Mouse (Mus musculus): ENCODE measurements around the gene Mroh2a. TPM values are rescaled to one million over a fixed set of nuclear protein-coding genes. Genes with fewer than 3 reads are reported as not detected.

The Mroh2a gene
- polyA plus RNA-seq, 1 experiment from 2014 or later: 0.61 TPM

- Histone ChIP-seq H3K27ac (ENCODE audit: low read length) (no peak overlapping the region), H3K4me1 (ENCODE audit: control insufficient read depth, low read depth, low read length) (peaks cover 22% of the 10 kb centered on the region), H3K9me3 (replicated peaks; ENCODE audit: control insufficient read depth, low read length) (no peaks in the 10 kb centered on the region), H3K4me2 (ENCODE audit: low read depth, low read length) (no peak overlapping the region), H3K27me3 (ENCODE audit: control insufficient read depth, insufficient read depth, low read depth, low read length) (no peaks in the 10 kb centered on the region), H3K9ac (ENCODE audit: low read depth, low read length) (no peak overlapping the region), H3K4me3 (ENCODE audit: low read depth, low read length) (no peak overlapping the region), H3K36me3 (ENCODE audit: control insufficient read depth, insufficient read depth) (peaks cover 83% of the 10 kb centered on the region)
- 71% methylated on average over 4 of the region's 4 CpGs for WGBS (ENCODE audit: insufficient replicate concordance)
- ATAC-seq (ENCODE audit: low read depth): no peak
These were observed 38.1 kb downstream of the Mroh2a start for GRCm38 (mm10) chr1:88264869-88265240.

GRCm38 (mm10) chr1:88266123-88266522, 39.3 kb downstream of the Mroh2a start:
- Histone ChIP-seq H3K36me3 (ENCODE audit: control insufficient read depth, insufficient read depth) (peaks cover 86% of the 10 kb centered on the region), H3K4me3 (ENCODE audit: low read depth, low read length) (no peak overlapping the region), H3K4me1 (ENCODE audit: control insufficient read depth, low read depth, low read length) (peaks cover 13% of the 10 kb centered on the region), H3K27me3 (ENCODE audit: control insufficient read depth, insufficient read depth, low read depth, low read length) (no peaks in the 10 kb centered on the region), H3K27ac (ENCODE audit: low read length) (no peak overlapping the region), H3K4me2 (ENCODE audit: low read depth, low read length) (no peak overlapping the region), H3K9ac (ENCODE audit: low read depth, low read length) (no peak overlapping the region), H3K9me3 (replicated peaks; ENCODE audit: control insufficient read depth, low read length) (no peaks in the 10 kb centered on the region)
- WGBS (ENCODE audit: insufficient replicate concordance): 82% methylated on average over 13 of the region's 13 CpGs
- ATAC-seq (ENCODE audit: low read depth): no peak

- ATAC-seq (ENCODE audit: low read depth): 0 out of 2 replicates have a peak, but pooled peaks have one; percentile 1
- 85% methylated on average over 6 of the region's 6 CpGs for WGBS (ENCODE audit: insufficient replicate concordance)
- H3K27me3 ChIP-seq (ENCODE audit: control insufficient read depth, insufficient read depth, low read depth, low read length): no peaks in the 10 kb centered on the region
- no peak overlapping the region for H3K9ac ChIP-seq (ENCODE audit: low read depth, low read length)
- no peak overlapping the region for H3K4me3 ChIP-seq (ENCODE audit: low read depth, low read length)
- peaks cover 5% of the 10 kb centered on the region; the same call in 1 of the 2 replicates for H3K4me1 ChIP-seq (ENCODE audit: control insufficient read depth, low read depth, low read length)
- no peak overlapping the region for H3K27ac ChIP-seq (ENCODE audit: low read length)
- H3K36me3 ChIP-seq (ENCODE audit: control insufficient read depth, insufficient read depth): peaks cover 90% of the 10 kb centered on the region
- H3K9me3 ChIP-seq (replicated peaks; ENCODE audit: control insufficient read depth, low read length): no peaks in the 10 kb centered on the region
- no peak overlapping the region for H3K4me2 ChIP-seq (ENCODE audit: low read depth, low read length)
These were observed 40.7 kb downstream of the Mroh2a start for GRCm38 (mm10) chr1:88267489-88267888.

- H3K27ac ChIP-seq (ENCODE audit: low read length): no peak overlapping the region
- WGBS (ENCODE audit: insufficient replicate concordance): 75% methylated on average over 6 of the region's 6 CpGs
These were observed 41.3 kb downstream of the Mroh2a start for GRCm38 (mm10) chr1:88268070-88268469.

GRCm38 (mm10) chr1:88269539-88270309, 42.9 kb downstream of the Mroh2a start:
- Histone ChIP-seq H3K9ac (ENCODE audit: low read depth, low read length) (no peak overlapping the region), H3K27ac (ENCODE audit: low read length) (no peak overlapping the region), H3K27me3 (ENCODE audit: control insufficient read depth, insufficient read depth, low read depth, low read length) (no peaks in the 10 kb centered on the region), H3K36me3 (ENCODE audit: control insufficient read depth, insufficient read depth) (peaks cover 89% of the 10 kb centered on the region), H3K4me1 (ENCODE audit: control insufficient read depth, low read depth, low read length) (peaks cover 2% of the 10 kb centered on the region), H3K4me2 (ENCODE audit: low read depth, low read length) (no peak overlapping the region), H3K9me3 (replicated peaks; ENCODE audit: control insufficient read depth, low read length) (no peaks in the 10 kb centered on the region), H3K4me3 (ENCODE audit: low read depth, low read length) (no peak overlapping the region)
- ATAC-seq (ENCODE audit: low read depth): no peak
- 79% methylated on average over 12 of the region's 12 CpGs for WGBS (ENCODE audit: insufficient replicate concordance)

More at GRCm38 (mm10) chr1:88268070-88268469, 41.3 kb downstream of the Mroh2a start:
- Histone ChIP-seq H3K4me2 (ENCODE audit: low read depth, low read length) (no peak overlapping the region), H3K9me3 (replicated peaks; ENCODE audit: control insufficient read depth, low read length) (no peaks in the 10 kb centered on the region), H3K4me1 (ENCODE audit: control insufficient read depth, low read depth, low read length) (no peaks in the 10 kb centered on the region), H3K4me3 (ENCODE audit: low read depth, low read length) (no peak overlapping the region), H3K36me3 (ENCODE audit: control insufficient read depth, insufficient read depth) (peaks cover 89% of the 10 kb centered on the region), H3K27me3 (ENCODE audit: control insufficient read depth, insufficient read depth, low read depth, low read length) (no peaks in the 10 kb centered on the region), H3K9ac (ENCODE audit: low read depth, low read length) (no peak overlapping the region)
- no peak for ATAC-seq (ENCODE audit: low read depth)

- peaks cover 65% of the 10 kb centered on the region for H3K36me3 ChIP-seq (ENCODE audit: control insufficient read depth, insufficient read depth)
- no peak overlapping the region for H3K27ac ChIP-seq (ENCODE audit: low read length)
- ATAC-seq (ENCODE audit: low read depth): no peak
- no peaks in the 10 kb centered on the region for H3K9me3 ChIP-seq (replicated peaks; ENCODE audit: control insufficient read depth, low read length)
- no peaks in the 10 kb centered on the region for H3K27me3 ChIP-seq (ENCODE audit: control insufficient read depth, insufficient read depth, low read depth, low read length)
- 58% methylated on average over 4 of the region's 4 CpGs for WGBS (ENCODE audit: insufficient replicate concordance)
- H3K4me1 ChIP-seq (ENCODE audit: control insufficient read depth, low read depth, low read length): peaks cover 20% of the 10 kb centered on the region
- no peak overlapping the region for H3K4me3 ChIP-seq (ENCODE audit: low read depth, low read length)
- no peak overlapping the region for H3K9ac ChIP-seq (ENCODE audit: low read depth, low read length)
- H3K4me2 ChIP-seq (ENCODE audit: low read depth, low read length): no peak overlapping the region
These were observed 46.1 kb downstream of the Mroh2a start for GRCm38 (mm10) chr1:88272851-88273250.

- Histone ChIP-seq H3K9me3 (replicated peaks; ENCODE audit: control insufficient read depth, low read length) (no peaks in the 10 kb centered on the region), H3K27me3 (ENCODE audit: control insufficient read depth, insufficient read depth, low read depth, low read length) (no peaks in the 10 kb centered on the region), H3K4me2 (ENCODE audit: low read depth, low read length) (no peak overlapping the region), H3K4me3 (ENCODE audit: low read depth, low read length) (no peak overlapping the region), H3K4me1 (ENCODE audit: control insufficient read depth, low read depth, low read length) (peaks cover 24% of the 10 kb centered on the region), H3K27ac (ENCODE audit: low read length) (no peak overlapping the region), H3K36me3 (ENCODE audit: control insufficient read depth, insufficient read depth) (peaks cover 60% of the 10 kb centered on the region), H3K9ac (ENCODE audit: low read depth, low read length) (no peak overlapping the region)
- ATAC-seq (ENCODE audit: low read depth): no peak
- WGBS (ENCODE audit: insufficient replicate concordance): 90% methylated on average over 3 of the region's 3 CpGs
These were observed 46.5 kb downstream of the Mroh2a start for GRCm38 (mm10) chr1:88273326-88273725.

- no peak for ATAC-seq (ENCODE audit: low read depth)
- Histone ChIP-seq H3K27ac (ENCODE audit: low read length) (no peak overlapping the region), H3K9ac (ENCODE audit: low read depth, low read length) (no peak overlapping the region), H3K9me3 (replicated peaks; ENCODE audit: control insufficient read depth, low read length) (no peaks in the 10 kb centered on the region), H3K27me3 (ENCODE audit: control insufficient read depth, insufficient read depth, low read depth, low read length) (no peaks in the 10 kb centered on the region), H3K36me3 (ENCODE audit: control insufficient read depth, insufficient read depth) (peaks cover 55% of the 10 kb centered on the region), H3K4me3 (ENCODE audit: low read depth, low read length) (no peak overlapping the region), H3K4me2 (ENCODE audit: low read depth, low read length) (no peak overlapping the region), H3K4me1 (ENCODE audit: control insufficient read depth, low read depth, low read length) (peaks cover 25% of the 10 kb centered on the region)
- 71% methylated on average over 4 of the region's 4 CpGs for WGBS (ENCODE audit: insufficient replicate concordance)
These were observed 47.0 kb downstream of the Mroh2a start for GRCm38 (mm10) chr1:88273832-88274231.

- WGBS (ENCODE audit: insufficient replicate concordance): 70% methylated on average over 11 of the region's 11 CpGs
- H3K27me3 ChIP-seq (ENCODE audit: control insufficient read depth, insufficient read depth, low read depth, low read length): no peaks in the 10 kb centered on the region
- no peak overlapping the region for H3K9ac ChIP-seq (ENCODE audit: low read depth, low read length)
- H3K36me3 ChIP-seq (ENCODE audit: control insufficient read depth, insufficient read depth): peaks cover 49% of the 10 kb centered on the region
- no peak overlapping the region for H3K27ac ChIP-seq (ENCODE audit: low read length)
- H3K9me3 ChIP-seq (replicated peaks; ENCODE audit: control insufficient read depth, low read length): no peaks in the 10 kb centered on the region
- H3K4me3 ChIP-seq (ENCODE audit: low read depth, low read length): no peak overlapping the region
- peaks cover 26% of the 10 kb centered on the region for H3K4me1 ChIP-seq (ENCODE audit: control insufficient read depth, low read depth, low read length)
- H3K4me2 ChIP-seq (ENCODE audit: low read depth, low read length): no peak overlapping the region
- ATAC-seq (ENCODE audit: low read depth): no peak
These were observed 47.7 kb downstream of the Mroh2a start for GRCm38 (mm10) chr1:88274371-88275077.

Measured in liver, embryonic 16.5 days (tissue).